Mouse (Mus musculus) layer of hippocampus, adult 9-11 months (tissue): ENCODE measurements around the gene Abr.

ENCODE experiments used
- DNase-seq: peaks from one replicate; pipeline ENCODE4 v3.0.0; 2022

Abr gene

GRCm38 (mm10) chr11:76489407-76489806, 132.7 kb downstream of the Abr start:
- no peak for DNase-seq

- no peak for DNase-seq
These were observed 135.1 kb downstream of the Abr start for GRCm38 (mm10) chr11:76487024-76487423.

GRCm38 (mm10) chr11:76484033-76484432, 138.1 kb downstream of the Abr start:
- no peak for DNase-seq

DNA sequence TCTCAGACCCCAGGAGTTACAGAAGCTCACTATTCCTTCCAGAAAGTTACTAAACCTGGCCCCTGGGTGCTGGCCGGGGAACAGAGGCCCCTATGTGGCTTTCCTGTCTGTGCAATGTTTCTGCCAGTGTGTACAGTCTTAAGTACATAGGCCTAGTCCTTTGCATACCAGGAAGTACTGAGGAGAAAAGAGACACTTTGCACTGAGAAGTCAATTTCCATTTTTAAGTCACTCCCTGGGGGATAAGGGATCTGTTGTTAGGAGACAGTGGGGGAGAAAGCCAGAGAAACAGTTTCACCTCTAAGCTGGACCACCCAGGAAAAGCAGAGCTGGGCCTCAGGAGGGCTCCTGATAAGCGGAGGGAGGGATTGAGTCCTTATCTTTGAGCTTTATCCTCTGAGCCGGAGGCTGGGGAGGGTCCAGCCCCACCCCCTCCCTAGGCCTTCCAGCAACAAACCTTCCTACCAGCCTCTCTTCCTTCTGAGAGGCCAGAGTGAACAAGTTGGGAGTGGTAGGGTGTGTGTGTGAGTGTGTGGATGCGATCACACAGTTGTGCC, 138.9 kb downstream of the Abr start:
- no peak for DNase-seq

- DNase-seq = no peak
These were observed 139.4 kb downstream of the Abr start for GRCm38 (mm10) chr11:76482697-76483096.

DNA sequence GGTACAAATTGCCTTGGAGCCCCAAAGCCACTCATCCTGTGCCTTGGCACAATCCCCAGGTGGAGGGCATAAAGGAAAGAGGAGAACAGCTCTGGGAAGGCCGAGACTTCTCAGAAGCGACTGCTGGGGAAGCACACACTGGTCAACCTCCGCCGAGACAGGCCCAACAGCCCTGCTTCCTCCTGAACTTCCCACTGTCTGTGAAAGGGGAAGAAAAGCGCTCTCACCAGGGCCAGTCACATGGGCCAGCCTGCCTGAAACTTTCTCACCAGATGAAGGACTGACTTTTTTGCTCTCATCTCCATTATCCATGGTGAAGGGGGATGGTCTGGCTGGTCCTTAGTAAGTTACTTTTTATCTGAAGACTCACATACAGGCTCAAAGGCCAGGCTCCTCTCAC, 139.9 kb downstream of the Abr start:
- DNase-seq = peak; percentile 69

DNA sequence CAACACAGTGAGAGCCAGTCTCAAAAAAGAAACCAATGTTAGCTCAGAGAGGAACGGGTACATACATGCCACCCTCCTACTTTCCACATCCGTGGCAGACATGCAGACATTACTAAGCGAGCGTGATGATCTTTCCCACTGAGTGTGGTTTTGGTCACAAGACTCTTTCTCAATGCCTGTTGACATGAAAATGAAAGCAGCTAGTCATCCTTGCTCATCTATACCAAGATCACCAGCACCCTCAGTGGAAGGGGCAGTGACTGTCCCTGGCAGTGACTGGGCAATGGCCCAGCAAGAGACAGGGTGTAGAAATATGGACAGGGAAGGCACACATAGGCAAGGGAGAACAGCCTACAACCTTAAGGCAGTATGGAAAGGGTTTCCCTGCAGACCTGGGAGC, 142.4 kb downstream of the Abr start:
- DNase-seq = peak; percentile 65

DNA sequence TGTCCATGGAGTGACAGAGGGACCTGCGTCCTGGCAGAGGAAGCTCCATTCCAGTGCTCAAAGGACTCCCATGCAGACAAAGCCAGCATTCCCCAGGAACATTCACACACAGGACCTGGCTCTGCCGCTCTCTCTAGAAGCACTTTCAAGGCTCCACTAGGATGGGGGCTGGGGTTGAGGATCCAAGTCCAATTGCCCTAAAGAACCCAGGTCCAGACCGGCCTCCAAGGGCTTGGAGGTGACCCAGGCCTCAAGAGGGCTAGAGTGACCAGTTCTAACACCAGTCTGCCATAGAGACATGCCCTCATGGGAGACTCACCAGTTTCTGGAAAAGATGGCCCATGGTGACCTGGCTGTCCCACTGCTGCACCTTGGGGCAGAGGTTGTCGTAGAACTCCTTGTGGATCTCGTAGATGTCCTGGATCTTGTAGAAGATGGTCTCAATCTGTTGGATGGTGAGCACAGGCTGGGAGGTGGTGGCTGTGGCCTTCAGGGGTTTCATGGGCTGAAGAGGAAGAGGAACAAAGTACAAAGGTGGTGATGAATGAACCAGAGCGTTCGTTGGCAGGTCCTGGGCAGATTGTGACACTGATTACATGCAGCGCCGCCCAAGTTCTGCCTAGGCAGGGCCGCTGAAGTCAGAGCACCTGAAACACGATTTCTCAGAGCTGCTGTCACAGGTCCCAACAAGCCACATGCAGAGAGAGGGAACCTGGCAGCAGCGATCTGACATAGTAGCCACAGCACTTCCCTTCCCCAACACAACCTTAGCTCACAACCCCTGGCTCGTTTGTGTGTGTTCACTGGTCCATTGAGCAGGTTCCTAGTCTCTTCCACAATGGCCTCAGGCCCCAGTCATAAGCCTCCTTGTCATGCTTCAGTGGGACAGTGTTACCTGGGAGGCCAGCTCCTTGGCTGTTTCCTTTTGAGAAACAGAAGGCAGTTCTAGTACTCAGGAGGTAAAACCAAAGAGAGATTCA, 143.1 kb downstream of the Abr start:
- no peak for DNase-seq

- no peak for DNase-seq
These were observed 145.0 kb downstream of the Abr start for GRCm38 (mm10) chr11:76477095-76477525.

GRCm38 (mm10) chr11:76476376-76477094, 145.6 kb downstream of the Abr start:
- DNase-seq = no peak

DNA sequence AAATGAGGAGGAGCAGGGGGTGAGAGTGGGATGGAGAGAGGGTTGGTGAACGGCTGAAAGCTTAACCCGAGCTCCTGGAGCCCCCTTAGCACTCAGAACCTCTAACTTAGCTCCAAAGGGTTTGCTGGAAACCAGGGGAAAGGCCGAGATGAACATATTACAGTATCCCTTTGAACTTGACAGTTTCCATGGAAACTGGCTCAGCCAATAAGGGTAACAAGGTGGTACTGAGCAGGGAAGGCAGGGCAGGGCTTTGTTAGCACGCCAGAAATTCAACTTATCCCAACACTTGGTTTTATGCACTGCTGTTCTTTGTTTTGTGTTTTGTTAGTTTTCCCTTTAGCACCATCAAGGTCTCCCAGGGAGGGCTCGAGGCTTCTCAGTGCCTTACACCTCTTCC, 149.5 kb downstream of the Abr start:
- DNase-seq = no peak

DNA sequence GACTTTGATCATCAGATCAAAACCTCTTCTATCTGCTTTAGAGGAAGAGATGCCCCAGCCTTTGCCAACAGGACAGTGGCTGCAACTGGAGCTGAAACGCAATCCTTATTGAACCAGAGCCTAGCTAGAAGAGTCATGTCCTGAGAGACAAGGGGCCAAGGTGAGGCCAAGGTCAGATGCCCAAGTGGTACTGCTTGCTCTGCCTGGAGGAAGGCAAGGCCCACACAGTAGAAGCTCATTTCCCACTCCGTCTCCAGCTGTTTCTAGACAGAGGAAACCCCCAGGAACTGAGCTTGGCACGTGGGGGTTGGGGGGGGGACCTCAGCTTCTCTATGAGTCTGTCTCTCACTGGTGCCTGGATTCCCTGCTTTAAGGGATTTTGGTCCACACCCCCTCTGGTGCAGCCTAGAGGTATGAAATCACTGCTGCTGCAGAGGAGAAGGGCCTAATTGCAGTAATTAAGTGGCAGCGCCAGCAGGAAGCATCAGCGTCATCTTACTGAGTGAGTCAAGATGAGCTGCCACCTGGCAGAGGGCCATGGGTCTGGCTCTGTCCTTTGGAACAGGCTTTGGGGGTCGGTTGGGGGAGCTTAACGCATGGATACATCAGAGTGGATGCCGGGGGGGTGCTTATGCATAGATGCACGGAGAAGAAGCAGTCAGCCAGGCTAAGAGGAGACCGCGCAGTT, 152.7 kb downstream of the Abr start:
- no peak for DNase-seq

GRCm38 (mm10) chr11:76468347-76468746, 153.8 kb downstream of the Abr start:
- peak; percentile 59 for DNase-seq

DNA sequence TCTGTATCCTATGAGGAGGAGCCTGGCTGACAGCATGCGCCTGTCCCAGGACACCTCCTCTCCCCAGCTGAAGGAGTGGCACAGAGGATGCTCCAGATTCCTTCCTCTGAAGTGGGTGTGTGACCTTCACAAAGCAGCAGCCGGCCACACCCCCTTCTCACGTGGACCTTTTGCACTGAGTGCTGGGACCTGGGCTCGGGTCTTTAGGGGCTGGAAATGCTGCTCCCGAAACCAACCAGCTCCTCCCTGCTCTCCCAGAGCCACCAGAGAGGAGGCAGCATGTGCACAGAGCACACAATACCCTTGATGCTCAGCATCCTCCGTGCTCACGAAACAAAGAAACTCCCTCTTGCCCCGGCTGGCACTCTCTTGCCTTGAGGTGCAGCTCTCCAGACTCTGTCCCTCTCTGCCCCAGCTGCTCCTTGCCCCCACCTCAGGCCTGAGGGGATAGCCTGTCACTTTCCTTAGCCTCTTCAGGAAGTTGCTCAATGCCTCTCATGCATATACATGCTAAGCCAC, 154.6 kb downstream of the Abr start:
- DNase-seq = no peak

DNA sequence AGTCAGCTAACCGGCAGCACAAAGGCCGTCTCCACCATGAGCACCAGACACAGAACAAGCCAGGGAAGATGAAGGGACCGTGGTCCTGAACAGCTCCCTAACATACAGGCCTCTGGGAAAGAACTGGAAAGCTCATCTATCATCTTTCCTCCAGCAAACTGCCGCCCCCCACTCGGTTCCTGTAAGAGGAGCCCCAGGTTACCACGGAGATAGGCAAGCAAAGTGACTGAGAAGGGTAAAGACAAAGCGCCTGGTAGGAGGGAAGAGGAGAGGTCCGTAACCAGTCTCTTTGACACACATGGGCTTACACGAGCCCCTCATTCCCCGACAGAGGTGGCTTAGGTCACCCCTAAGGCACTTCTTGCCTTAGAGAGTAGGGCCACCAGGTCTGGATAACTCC, 155.0 kb downstream of the Abr start:
- no peak for DNase-seq

DNA sequence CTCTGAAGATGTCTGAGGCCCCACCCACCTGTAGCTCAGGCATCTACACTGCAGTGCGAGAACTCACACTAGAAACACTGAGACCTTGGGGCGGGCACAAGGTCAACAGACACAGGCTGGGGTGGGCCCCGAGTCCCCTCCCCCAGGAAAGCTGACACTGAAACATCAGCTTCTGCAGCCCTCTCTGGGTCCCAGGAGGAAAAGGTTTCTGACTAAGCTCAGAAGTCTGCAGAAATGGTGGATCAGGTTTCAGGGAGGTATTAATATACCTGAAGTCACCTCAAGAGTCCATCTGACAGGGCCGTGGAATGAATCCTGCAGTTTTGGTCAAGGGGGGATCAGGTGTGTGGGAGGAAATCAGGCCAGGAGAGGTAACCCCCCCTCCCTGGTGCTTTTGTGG, 156.2 kb downstream of the Abr start:
- DNase-seq = no peak

- DNase-seq = no peak
These were observed 160.4 kb downstream of the Abr start for GRCm38 (mm10) chr11:76461696-76462095.

- DNase-seq = no peak
These were observed 160.9 kb downstream of the Abr start for GRCm38 (mm10) chr11:76461201-76461600.

DNA sequence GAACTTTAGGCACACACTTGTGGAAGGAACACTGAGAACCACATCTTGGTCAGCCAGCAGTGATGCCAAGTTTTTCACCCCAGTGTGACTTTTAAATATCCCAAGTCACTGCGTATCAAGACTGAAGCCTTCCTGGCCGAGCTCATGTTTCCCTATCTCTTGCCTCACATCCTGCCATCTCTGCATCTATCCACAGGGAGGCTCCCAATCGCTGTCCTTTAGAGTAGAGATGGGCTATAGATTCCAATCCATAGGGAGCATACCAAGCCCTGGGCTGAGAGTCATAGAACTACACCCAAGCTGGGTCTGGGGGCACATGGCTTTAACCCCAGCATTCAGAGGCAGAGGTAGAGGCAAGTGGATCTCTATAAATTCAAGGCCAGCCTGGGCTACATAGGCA, 162.6 kb downstream of the Abr start:
- DNase-seq = no peak

DNA sequence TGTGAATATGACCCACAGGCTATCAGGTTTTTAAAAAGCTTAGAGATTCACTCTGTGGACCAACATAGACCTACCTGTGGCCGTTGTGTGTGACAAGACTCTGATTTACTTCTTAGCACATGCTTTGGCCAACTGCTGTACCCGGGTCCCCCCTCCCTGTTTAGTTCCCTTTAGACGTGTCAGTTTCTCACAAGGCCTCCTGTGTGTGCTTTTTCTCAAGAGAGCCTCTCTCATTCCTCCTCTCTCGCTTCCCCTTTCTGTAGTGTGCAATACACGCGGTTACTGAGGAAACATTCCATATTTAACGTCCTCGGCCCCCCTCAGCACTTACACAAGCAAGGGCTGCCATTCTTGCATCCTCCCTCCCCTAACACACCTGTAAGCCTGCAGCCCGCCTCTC, 163.4 kb downstream of the Abr start:
- DNase-seq = no peak

GRCm38 (mm10) chr11:76456897-76457296, 165.2 kb downstream of the Abr start:
- DNase-seq = no peak

DNA sequence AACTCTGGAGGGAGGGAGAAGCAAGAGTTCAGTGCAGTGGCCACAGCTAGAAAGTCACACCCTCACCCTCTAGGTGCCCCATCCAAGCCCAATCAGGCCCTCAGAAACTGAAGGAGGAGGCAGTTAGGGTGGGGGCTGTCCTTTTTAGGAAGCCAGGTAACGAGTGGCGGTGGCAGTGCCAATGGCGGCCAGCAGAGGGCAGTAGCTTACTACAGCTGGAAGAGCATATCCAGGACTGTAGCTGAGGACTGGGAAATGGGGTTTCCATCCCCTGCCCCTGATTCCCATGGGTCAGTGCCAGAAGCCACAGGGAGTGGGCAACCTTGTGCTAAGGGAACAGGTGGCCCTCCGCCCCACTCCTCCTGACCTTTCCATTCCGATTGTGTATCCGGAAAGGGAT, 165.9 kb downstream of the Abr start:
- peak; percentile 73 for DNase-seq

GRCm38 (mm10) chr11:76454492-76454891, 167.6 kb downstream of the Abr start:
- peak; percentile 55 for DNase-seq
